Mouse (Mus musculus) hindbrain, embryonic 12.5 days (tissue): ENCODE measurements around the gene H3f3a. TPM values are rescaled to one million over a fixed set of nuclear protein-coding genes. Genes with fewer than 3 reads are reported as not detected.

Experiments used
- ATAC-seq: fragments of 200-750 bp; cut with Nextera tagmentation; 2 replicates; pipeline ENCODE4 v1.8.0; 2017; ENCODE audit warnings: moderate TSS enrichment; ENCODE audit not compliant: low FRiP score
- H3K27ac ChIP-seq: fragments of 300-500 bp; sonication (generic); 2 replicates; pipeline ENCODE4 v1.5.1; 2016; ENCODE audit warnings: mild to moderate bottlenecking
- H3K27me3 ChIP-seq: fragments of 300-500 bp; sonication (generic); 2 replicates; pipeline ENCODE4 v1.6.1; 2016; ENCODE audit warnings: mild to moderate bottlenecking
- H3K36me3 ChIP-seq: fragments of 300-500 bp; sonication (generic); 2 replicates; pipeline ENCODE4 v1.6.1; 2016; ENCODE audit warnings: mild to moderate bottlenecking
- H3K4me1 ChIP-seq: fragments of 300-500 bp; sonication (generic); 2 replicates; pipeline ENCODE4 v1.6.1; 2016
- H3K4me2 ChIP-seq: fragments of 300-500 bp; sonication (generic); replicated peaks from 2 replicates; pipeline ENCODE4 v1.6.1; 2016; ENCODE audit warnings: mild to moderate bottlenecking
- H3K4me3 ChIP-seq: fragments of 300-500 bp; sonication (generic); 2 replicates; pipeline ENCODE4 v1.5.1; 2016; ENCODE audit warnings: mild to moderate bottlenecking
- H3K9ac ChIP-seq: fragments of 300-500 bp; sonication (generic); 2 replicates; pipeline ENCODE4 v1.6.1; 2016; ENCODE audit warnings: mild to moderate bottlenecking, moderate library complexity
- H3K9me3 ChIP-seq: fragments of 300-500 bp; sonication (generic); replicated peaks from 2 replicates; pipeline ENCODE4 v1.6.1; 2016; ENCODE audit warnings: mild to moderate bottlenecking
- WGBS: fragments of 180-500 bp; shearing (Covaris S2); methylation state at CpG from one replicate; pipeline ENCODE4 v1.1.7; 2016; 5-methylcytosine and 5-hydroxymethylcytosine counted together
- polyA plus RNA-seq: library from polyadenylated mRNA; unstranded; fragments of >200 nt; fragmentation: Nextera tagmentation; extraction: Ambion mirVana; gene quantifications from 2 replicates; pipeline ENCODE4 v1.2.1, GENCODE M21; 2016

H3f3a gene
- polyA plus RNA-seq, 1 experiment from 2014 or later: 3,274 TPM

DNA sequence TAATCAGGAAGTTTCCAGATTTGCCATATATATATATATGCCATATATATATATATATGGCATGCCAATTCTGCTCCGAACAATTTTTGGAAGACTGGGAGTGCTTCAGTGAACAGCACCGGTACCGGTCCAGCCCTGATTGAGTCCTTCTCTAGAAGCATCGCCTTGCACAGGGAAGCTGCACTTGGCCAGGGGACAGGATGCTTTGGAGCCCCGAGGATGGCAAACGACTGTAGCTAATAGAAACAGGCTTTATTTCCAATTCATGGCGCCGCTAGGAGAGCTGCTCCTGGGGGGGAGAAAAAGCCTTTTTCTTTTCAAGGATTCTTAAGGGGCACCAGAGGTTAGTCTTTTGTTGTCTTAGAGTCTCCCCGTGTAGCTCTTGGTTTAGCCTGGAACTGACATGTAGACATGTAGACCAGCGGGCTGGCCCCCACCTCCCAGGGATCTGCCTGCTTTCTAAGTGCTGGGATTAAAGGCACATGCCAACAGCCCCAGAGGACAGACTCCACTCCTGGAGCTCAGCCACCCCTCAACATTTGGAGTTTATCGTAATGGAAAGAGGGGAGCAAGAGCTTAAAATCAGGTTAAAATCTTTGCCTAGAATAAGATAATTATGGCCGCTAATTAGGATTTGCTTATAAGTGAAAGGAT lies 1.8 kb upstream of the H3f3a start:
- peaks cover 6% of the 10 kb centered on the region for H3K36me3 ChIP-seq
- no peaks in the 10 kb centered on the region for H3K27me3 ChIP-seq
- H3K4me3 ChIP-seq: no peak overlapping the region
- no peak overlapping the region; the same call in 1 of the 2 replicates for H3K9ac ChIP-seq
- H3K9me3 ChIP-seq: no peaks in the 10 kb centered on the region
- no peak overlapping the region for H3K27ac ChIP-seq
- peaks cover 23% of the 10 kb centered on the region for H3K4me1 ChIP-seq
- 47% methylated on average over 12 of the region's 12 CpGs for WGBS
- H3K4me2 ChIP-seq: peak overlapping the region; percentile 19; the same call in 1 of the 2 replicates
- no peak for ATAC-seq

- H3K4me1 ChIP-seq: peaks cover 38% of the 10 kb centered on the region
- peak overlapping the region; percentile 100 for H3K9ac ChIP-seq
- H3K4me3 ChIP-seq: peak overlapping the region; percentile 90
- H3K9me3 ChIP-seq: no peaks in the 10 kb centered on the region
- H3K4me2 ChIP-seq: peak overlapping the region; percentile 73
- H3K27ac ChIP-seq: peak overlapping the region; percentile 99
- H3K36me3 ChIP-seq: peaks cover 22% of the 10 kb centered on the region
- ATAC-seq: peak; percentile 96
- no peaks in the 10 kb centered on the region for H3K27me3 ChIP-seq
- WGBS: under 1% methylated on average over 30 of the region's 65 CpGs
These were observed 296 bp downstream of the H3f3a start for GRCm38 (mm10) chr1:180813409-180813884.

DNA sequence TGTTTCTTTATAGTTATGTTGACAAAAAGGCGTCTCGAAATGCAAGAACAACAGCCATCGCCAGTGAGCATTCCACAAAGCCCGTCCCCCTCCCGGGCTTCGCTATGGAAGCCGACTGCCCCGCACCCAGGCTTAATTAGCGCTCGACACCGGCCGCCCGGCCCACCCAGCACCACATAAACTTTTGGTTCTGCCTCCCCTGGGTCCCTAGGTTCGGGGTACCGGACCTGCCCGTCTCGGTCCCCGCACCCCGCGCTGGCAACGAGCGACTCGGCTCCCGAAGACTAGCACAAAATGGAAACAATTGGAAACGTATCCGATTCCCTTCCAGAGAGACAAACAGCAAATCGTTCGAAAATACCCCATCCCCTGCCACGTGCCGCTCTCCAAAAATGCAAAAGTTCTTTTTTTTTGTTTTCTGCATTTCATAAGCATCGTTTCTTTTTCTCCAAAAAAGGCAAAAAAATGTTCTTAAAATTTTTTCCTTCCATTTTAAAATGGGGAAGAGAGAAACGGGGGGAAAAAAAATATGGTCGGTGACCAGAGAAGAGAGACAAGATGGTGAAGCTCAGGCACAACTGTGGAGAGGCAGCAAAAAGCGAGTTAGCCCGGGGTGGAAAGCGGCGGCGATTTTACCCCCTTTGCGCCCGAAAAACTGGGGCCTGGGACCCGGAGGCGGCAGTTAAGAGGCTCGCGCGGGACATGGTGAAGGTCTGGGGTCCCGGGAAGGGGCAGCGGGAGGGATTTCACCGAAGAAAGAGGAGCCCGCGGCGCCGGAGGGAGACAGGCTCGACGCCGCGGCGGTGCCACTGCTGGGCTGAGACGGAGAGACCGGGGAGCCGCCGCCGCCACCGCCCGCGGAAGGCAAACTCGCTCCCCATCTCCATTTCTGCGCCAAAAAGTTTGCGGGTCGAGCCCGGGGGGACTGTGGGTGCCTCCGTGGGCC lies 1.0 kb downstream of the H3f3a start:
- no peaks in the 10 kb centered on the region for H3K27me3 ChIP-seq
- peak overlapping the region; percentile 90 for H3K4me3 ChIP-seq
- peaks cover 43% of the 10 kb centered on the region for H3K4me1 ChIP-seq
- under 1% methylated on average over 71 of the region's 71 CpGs for WGBS
- no peaks in the 10 kb centered on the region for H3K9me3 ChIP-seq
- H3K9ac ChIP-seq: peak overlapping the region; percentile 100
- peaks cover 28% of the 10 kb centered on the region for H3K36me3 ChIP-seq
- H3K4me2 ChIP-seq: no peak overlapping the region
- H3K27ac ChIP-seq: peak overlapping the region; percentile 99
- peak; percentile 47 for ATAC-seq

GRCm38 (mm10) chr1:180811596-180812462 lies 1.9 kb downstream of the H3f3a start:
- 6% methylated on average over 27 of the region's 27 CpGs for WGBS
- no peaks in the 10 kb centered on the region for H3K9me3 ChIP-seq
- H3K4me3 ChIP-seq: peak overlapping the region; percentile 90

DNA sequence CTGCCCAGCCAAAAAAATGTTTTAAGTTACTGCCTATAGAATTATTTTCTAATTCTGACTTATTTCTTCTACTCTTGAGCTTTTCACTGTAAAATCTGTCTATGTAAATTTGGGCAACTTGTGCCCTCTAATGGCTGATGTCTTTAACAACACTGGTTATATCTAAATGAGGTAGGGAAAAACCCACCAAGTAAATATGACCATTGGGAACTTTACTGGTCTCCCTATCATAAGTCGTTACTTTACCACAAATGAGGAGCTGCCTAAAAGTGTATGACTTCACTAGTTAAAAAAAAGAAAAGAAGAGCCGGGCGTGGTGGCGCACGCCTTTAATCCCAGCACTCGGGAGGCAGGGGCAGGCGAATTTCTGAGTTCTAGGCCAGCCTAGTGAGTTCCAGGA lies 2.8 kb downstream of the H3f3a start:
- 82% methylated on average over 7 of the region's 7 CpGs for WGBS
- no peak overlapping the region for H3K27ac ChIP-seq
- peaks cover 47% of the 10 kb centered on the region for H3K4me1 ChIP-seq
- H3K9me3 ChIP-seq: no peaks in the 10 kb centered on the region
- H3K27me3 ChIP-seq: no peaks in the 10 kb centered on the region
- peak overlapping the region; percentile 90 for H3K4me3 ChIP-seq
- H3K4me2 ChIP-seq: peak overlapping the region; percentile 52
- H3K36me3 ChIP-seq: peaks cover 45% of the 10 kb centered on the region
- H3K9ac ChIP-seq: no peak overlapping the region
- ATAC-seq: no peak

More at GRCm38 (mm10) chr1:180811596-180812462, 1.9 kb downstream of the H3f3a start:
- Histone ChIP-seq H3K4me2 (peak overlapping the region; percentile 52), H3K4me1 (peaks cover 47% of the 10 kb centered on the region), H3K9ac (peak overlapping the region; percentile 100), H3K27me3 (no peaks in the 10 kb centered on the region), H3K27ac (peak overlapping the region; percentile 99), H3K36me3 (peaks cover 37% of the 10 kb centered on the region)
- no peak for ATAC-seq

DNA sequence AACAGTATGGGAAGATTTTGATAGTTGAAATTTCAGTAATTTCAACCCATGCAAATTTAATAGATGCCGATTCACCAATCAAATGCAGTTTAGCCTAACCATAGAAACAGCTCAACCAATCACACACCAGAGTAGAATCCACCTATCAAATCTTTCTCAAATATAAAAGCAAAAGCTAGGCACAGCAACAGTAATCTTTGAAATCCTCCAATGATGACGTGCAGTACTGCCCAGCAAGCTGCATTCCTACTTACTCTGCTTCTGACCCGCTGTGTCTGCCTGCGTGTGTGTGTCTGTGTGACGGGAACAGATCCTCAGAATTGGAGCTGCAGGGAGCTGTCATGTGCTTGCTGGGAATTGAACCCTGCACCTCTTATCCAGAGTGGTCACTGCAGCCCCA lies 4.9 kb downstream of the H3f3a start:
- H3K4me2 ChIP-seq: peak overlapping the region; percentile 8; the same call in 1 of the 2 replicates
- no peak for ATAC-seq
- H3K27ac ChIP-seq: no peak overlapping the region
- H3K36me3 ChIP-seq: peaks cover 67% of the 10 kb centered on the region
- H3K9me3 ChIP-seq: no peaks in the 10 kb centered on the region
- H3K27me3 ChIP-seq: no peaks in the 10 kb centered on the region
- 76% methylated on average over 5 of the region's 5 CpGs for WGBS
- no peak overlapping the region for H3K4me3 ChIP-seq
- peaks cover 30% of the 10 kb centered on the region for H3K4me1 ChIP-seq
- H3K9ac ChIP-seq: no peak overlapping the region

- no peak overlapping the region for H3K27ac ChIP-seq
- peaks cover 11% of the 10 kb centered on the region for H3K4me1 ChIP-seq
- H3K36me3 ChIP-seq: peaks cover 77% of the 10 kb centered on the region
- H3K4me2 ChIP-seq: no peak overlapping the region
- H3K9ac ChIP-seq: no peak overlapping the region
- H3K27me3 ChIP-seq: no peaks in the 10 kb centered on the region
- no peak overlapping the region for H3K4me3 ChIP-seq
- no peak for ATAC-seq
- WGBS: 90% methylated on average over 6 of the region's 6 CpGs
- H3K9me3 ChIP-seq: no peaks in the 10 kb centered on the region
These were observed 9.9 kb downstream of the H3f3a start for GRCm38 (mm10) chr1:180803881-180804280.

DNA sequence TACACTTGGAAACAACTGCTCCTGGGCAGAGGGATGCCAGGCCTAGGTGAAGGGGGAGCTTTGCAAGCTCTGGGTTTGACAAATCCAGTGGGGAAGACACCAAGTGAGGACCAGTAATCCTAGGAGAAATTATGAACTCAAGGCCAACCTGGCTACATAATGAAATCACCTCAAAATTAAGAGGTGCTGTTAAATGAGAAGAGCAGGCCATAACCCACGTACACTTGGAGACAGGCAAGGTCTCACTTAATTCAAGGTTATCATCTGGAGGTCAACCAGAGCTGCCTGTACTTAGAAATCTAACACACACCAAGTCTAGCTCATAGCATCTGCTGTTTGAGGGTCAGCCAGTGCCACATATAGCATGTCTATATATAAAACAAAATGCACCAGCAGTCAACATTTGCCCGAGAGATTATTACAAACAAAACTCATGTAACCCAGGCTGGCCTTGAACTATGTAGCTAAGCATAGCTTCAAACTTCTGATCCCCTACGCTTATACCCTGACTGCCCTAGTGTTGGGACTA lies 12.2 kb downstream of the H3f3a start:
- no peak overlapping the region for H3K27ac ChIP-seq
- H3K4me2 ChIP-seq: no peak overlapping the region
- H3K9me3 ChIP-seq: no peaks in the 10 kb centered on the region
- no peak overlapping the region for H3K4me3 ChIP-seq
- peaks cover 57% of the 10 kb centered on the region for H3K36me3 ChIP-seq
- 84% methylated on average over 3 of the region's 3 CpGs for WGBS
- H3K9ac ChIP-seq: no peak overlapping the region
- H3K27me3 ChIP-seq: peaks cover 5% of the 10 kb centered on the region; the same call in 1 of the 2 replicates
- no peak for ATAC-seq
- no peaks in the 10 kb centered on the region for H3K4me1 ChIP-seq

GRCm38 (mm10) chr1:180800814-180801213 lies 12.9 kb downstream of the H3f3a start:
- H3K36me3 ChIP-seq: peaks cover 50% of the 10 kb centered on the region
- ATAC-seq: no peak
- H3K4me3 ChIP-seq: no peak overlapping the region
- H3K4me1 ChIP-seq: no peaks in the 10 kb centered on the region
- H3K27me3 ChIP-seq: peaks cover 5% of the 10 kb centered on the region; the same call in 1 of the 2 replicates
- 70% methylated on average over 2 of the region's 2 CpGs for WGBS
- no peak overlapping the region for H3K9ac ChIP-seq
- no peak overlapping the region for H3K27ac ChIP-seq
- H3K4me2 ChIP-seq: no peak overlapping the region
- H3K9me3 ChIP-seq: no peaks in the 10 kb centered on the region

- Histone ChIP-seq H3K4me1 (no peaks in the 10 kb centered on the region), H3K9me3 (no peaks in the 10 kb centered on the region), H3K36me3 (peaks cover 42% of the 10 kb centered on the region), H3K4me3 (no peak overlapping the region), H3K9ac (no peak overlapping the region), H3K27ac (no peak overlapping the region), H3K4me2 (no peak overlapping the region), H3K27me3 (peaks cover 5% of the 10 kb centered on the region; the same call in 1 of the 2 replicates)
- WGBS: 83% methylated on average over 5 of the region's 5 CpGs
- ATAC-seq: no peak
These were observed 13.7 kb downstream of the H3f3a start for GRCm38 (mm10) chr1:180800022-180800421.

GRCm38 (mm10) chr1:180799253-180799652 lies 14.5 kb downstream of the H3f3a start:
- ATAC-seq: no peak
- Histone ChIP-seq H3K36me3 (peaks cover 35% of the 10 kb centered on the region), H3K9ac (no peak overlapping the region), H3K4me1 (peaks cover 1% of the 10 kb centered on the region), H3K27me3 (peaks cover 5% of the 10 kb centered on the region; the same call in 1 of the 2 replicates), H3K27ac (no peak overlapping the region), H3K9me3 (no peaks in the 10 kb centered on the region), H3K4me2 (no peak overlapping the region), H3K4me3 (no peak overlapping the region)
- 92% methylated on average over 5 of the region's 5 CpGs for WGBS
